Mouse (Mus musculus): ENCODE measurements around the gene Srl.
"Not testable (repeated sequence)": the region's sequence is repeated elsewhere in the genome, so short reads cannot be mapped to it uniquely, and the experiment has no call there.

Srl gene

GRCm38 (mm10) chr16:4541501-4542198 lies at the start of gene Srl:
Gene Srl (minus strand): TSS chr16:4541816.
- peak; percentile 100 for DNase-seq (ENCODE audit: low spot score in 2 of 2)

DNA sequence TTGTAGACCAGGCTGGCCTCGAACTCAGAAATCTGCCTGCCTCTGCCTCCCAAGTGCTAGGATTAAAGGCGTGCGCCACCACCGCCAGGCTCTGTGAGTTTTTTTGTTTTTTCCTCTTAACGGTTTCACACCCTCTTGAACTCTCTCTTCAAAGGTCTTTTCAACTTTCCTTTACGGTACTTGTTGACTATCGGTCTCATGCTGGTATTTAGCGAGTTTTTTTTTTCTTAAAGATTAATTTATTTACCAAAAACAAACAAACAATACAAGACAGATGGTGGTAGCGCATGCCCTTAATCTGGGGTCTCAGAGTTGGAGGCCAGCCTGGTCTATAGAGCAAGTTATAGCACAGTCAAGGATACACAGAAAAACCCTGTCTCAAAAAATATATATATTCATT lies 48.6 kb upstream of the Srl start:
- no peak for DNase-seq (ENCODE audit: low spot score in 2 of 2)

DNA sequence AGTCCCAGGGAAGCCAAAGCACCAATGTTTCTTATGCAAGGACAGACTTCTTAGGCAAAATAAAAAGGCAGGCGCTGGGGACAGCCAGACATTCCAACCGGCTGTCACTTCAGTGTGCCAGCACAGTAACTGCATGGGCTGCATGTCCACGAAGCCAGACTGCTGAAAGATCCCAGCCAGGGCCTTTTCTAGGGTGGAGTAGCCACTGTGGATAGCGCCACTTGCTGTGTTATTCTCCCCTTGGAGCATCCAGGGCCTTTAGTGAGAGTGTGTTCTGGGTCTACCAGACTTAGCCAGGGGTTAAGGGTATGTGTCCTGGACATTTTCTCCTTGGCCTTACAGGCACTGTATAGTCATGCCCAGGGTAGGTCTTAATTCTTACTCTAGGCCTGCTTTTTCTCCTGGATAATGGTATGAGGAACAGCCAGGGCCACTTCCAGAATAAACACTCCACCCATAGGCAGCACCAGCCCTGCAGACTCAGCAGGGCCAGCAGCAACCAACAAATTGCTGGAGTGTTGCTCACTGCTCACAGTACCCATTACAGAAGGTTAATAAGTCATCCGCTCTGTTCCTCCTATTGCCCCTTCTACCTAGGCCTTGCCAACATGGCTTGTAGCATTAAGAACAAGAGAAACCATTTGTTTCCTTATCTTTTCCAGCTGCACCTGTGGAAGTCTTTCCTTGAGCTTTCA lies 46.0 kb upstream of the Srl start:
- no peak for DNase-seq (ENCODE audit: low spot score in 2 of 2)

DNA sequence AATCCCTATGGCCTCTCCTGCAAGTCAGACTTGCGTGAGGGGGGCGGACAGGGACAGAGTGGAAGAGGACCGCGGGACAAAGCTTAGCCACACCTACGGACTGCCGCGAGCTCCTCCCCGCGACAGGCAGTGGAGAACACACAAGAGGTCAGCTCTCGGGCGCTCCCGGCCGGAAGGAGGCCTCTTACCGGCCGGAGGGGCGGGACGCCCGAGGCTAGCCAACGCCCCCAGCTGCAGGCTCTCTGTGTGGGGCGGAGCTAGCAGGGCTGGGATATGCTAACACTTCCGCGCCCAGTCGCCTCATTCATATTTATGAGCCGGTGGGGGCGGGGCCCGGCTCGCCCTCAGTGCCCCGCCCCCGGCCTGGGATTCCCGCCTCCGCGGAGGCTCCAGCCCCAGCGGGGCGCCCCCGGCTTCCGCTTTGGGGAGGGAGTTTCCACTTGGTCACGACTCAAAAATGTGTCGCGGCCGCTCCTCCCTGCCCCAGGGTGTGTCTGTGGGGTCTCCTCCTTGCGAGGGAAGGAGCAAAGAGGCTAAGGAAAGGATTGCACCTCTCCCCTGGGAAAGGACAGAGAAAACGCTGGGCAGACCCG lies 45.0 kb upstream of the Srl start:
- DNase-seq (ENCODE audit: low spot score in 2 of 2), result peak; percentile 87 to 88

- no peak for DNase-seq (ENCODE audit: low spot score in 2 of 2)
Measured at GRCm38 (mm10) chr16:4585642-4586530, 44.3 kb upstream of the Srl start.

GRCm38 (mm10) chr16:4584438-4584837 lies 42.8 kb upstream of the Srl start:
- no peak for DNase-seq (ENCODE audit: low spot score in 2 of 2)

DNA sequence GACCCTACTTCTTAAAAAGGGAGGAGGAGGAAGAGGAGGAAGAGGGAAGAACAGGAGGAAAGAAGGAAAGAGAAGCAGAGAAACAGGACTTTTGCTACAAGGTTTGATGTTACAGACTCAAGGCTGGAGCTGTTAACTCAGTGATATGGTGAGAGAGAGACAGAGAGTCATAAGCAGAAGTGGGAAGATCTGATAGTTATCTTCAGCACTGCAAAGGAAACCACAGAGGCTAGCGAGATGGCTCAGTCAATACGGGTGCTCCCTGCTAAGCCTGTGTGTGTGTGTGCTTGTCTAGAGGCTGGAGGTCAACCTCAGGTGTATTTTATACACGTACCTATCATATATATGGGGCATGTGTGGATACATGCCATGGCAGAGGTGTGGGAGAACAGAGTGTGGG lies 42.2 kb upstream of the Srl start:
- no peak for DNase-seq (ENCODE audit: low spot score in 2 of 2)

DNA sequence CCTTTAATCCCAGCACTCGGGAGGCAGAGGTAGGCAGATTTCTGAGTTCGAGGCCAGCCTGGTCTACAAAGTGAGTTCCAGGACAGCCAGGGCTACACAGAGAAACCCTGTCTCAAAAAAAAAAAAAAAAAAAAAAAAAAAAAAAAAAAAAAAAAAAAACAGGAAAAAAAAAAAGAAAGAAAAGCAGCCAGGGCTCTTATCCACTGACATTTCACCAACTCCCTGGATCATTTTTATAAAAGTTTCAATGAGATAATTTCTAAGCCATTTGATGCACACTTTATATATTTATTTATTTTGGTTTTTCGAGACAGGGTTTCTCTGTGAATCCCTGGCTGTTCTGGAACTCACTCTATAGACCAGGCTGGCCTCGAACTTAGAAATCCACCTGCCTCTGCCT lies 39.6 kb upstream of the Srl start:
- DNase-seq (ENCODE audit: low spot score in 2 of 2), result not testable (repeated sequence)

GRCm38 (mm10) chr16:4578630-4579029 lies 37.0 kb upstream of the Srl start:
- DNase-seq (ENCODE audit: low spot score in 2 of 2), result no peak

DNA sequence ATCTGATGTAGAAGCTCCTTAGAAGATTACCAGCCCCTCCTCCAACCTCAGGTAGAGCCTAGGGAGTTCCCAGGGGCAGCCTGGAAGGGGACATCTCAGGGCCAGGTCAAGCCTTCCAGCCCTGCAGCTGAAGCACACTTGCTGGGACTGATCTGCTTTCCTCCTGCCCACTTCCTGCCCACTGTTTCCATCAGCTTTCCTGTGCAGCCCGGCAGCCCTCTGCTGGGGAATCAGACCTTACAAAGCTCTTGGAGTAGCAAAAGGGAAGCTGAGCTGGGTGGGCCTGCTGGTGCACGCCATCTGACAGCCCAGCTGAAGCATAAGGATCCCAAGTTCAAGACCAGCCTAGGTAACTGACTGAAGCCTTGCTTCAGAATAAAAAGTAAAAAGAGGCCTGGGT lies 35.3 kb upstream of the Srl start:
- no peak for DNase-seq (ENCODE audit: low spot score in 2 of 2)

- DNase-seq (ENCODE audit: low spot score in 2 of 2), result no peak
Measured at GRCm38 (mm10) chr16:4576038-4576437, 34.4 kb upstream of the Srl start.

- no peak for DNase-seq (ENCODE audit: low spot score in 2 of 2)
Measured at GRCm38 (mm10) chr16:4570737-4571136, 29.1 kb upstream of the Srl start.

DNA sequence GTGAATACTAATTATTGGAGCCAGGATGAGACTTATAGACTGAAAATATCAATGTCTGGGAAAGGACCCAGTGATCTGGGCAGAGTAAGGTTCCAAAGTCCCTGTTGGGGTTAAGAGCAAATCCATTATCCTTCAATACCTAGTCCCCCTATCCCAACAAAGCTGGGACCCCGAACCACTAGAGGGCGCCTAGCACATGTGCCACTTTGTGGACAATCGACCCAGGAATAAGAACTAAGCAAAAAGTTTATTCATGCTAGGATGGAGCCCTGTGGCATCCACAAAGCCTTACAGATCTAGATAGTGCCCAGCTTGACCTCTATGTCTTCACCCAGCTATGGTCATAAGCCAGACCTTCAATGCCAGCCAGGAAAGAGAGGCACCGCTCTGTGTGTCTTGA lies 26.3 kb upstream of the Srl start:
- DNase-seq (ENCODE audit: low spot score in 2 of 2), result peak in 1 of 2 experiments; percentile 67

- DNase-seq (ENCODE audit: low spot score in 2 of 2), result peak; percentile 49 to 53
Measured at GRCm38 (mm10) chr16:4560145-4560952, 18.7 kb upstream of the Srl start.

DNA sequence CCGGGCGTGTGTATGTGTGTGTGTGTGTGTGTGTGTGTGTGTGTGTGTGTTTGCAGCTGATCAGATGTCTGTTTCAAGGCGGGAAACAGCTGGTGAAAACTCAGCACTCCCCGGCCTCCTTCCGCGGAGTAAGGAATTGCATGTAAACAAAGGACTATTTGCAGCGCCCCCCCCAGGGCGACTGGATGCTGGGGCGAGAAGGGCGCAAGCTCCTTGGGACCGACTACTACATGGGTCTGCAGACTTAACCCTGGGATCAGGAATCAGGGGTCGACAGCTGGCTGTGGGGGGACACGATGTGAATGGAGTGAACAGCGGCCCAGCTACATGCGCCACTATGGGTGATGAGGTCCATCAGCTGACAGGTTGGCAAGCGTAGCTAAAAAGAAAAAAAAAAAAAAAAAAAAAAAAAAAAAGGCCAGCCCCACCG lies 18.1 kb upstream of the Srl start, which contains the start of gene Tfap4:
TSS of gene Tfap4 (minus strand) at position 140 of the 430 bp plus-strand sequence.
- peak; percentile 86 to 88 for DNase-seq (ENCODE audit: low spot score in 2 of 2)

DNA sequence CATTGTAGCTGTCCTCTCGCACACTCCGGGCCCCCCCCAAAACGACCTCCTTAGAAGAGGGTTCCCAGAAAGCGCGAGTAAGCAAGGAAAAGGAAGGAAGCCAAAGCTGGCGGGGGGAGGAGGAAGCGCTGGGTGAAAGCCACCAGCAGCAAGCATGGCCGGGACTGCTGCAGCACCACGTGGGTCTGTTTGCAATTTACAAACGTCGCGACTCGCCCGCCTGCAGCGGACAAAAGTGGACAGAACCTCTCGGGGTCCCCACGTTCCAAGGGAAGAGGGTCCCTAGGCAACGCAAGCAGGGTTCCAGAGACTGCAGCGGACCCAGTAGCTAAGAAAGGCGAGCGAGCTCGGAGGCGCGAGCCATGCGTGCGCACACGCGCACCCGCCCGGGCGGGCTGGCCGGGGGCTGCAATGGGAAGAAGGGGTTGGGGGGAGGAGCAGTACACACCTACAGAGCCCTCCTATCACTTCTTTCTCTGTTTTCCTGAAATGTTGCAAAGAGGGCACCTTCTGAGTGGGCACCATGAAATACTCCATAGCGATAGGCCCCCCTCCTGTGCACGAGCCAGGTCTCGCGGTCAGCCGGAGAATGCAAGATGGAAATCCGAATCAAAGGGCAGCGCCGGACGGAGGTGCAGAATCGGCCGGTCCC lies 17.5 kb upstream of the Srl start:
- DNase-seq (ENCODE audit: low spot score in 2 of 2), result peak; percentile 70 to 72

DNA sequence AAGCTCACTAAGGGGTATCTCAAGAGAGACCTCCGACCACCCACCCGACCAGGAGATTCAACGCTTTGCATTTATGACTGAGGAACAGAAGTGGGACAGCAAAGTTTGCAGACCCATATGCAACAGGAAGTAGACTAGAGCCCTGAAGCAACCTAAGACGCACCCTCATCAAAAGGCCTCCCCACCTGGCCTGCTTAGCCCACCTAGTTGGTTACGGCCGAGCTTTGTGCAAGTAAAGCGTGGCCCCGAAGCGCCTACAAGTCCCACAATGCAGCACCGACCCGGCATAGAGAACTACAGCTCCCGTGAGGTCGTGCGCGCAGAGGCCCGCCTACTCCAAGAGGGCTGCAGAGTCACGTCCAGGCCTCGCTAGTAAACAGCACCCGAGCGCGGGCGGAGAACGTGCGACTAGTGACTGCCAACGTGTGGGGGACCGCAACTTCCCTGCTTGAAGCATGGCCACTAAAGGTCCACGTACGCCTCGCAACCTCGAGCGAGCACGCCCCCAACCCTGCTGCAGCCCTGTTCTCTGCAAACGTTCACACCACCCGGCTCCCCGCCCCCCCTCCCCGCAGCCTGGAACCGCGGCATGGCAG lies 16.9 kb upstream of the Srl start:
- peak; percentile 86 to 89 for DNase-seq (ENCODE audit: low spot score in 2 of 2)

DNA sequence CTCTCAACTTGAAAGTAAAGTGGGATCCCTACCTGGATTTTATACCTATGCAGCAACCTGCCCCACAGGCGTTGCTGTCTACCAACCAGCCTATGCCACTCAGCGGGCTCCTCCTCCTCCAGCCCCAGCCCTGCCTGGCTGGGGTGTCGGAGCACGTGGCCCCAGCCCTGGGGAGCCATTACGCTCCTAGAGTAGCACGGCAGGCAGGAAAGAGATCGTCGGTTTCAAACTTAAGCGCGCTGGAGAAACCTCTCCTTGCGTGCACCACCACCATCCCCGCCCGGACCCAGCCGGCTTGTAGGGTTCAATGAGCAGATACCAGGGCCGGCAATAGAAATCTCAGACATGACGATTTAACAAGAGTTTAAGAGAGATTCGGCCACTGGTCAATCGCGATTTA lies 16.3 kb upstream of the Srl start:
- peak; percentile 57 to 63 for DNase-seq (ENCODE audit: low spot score in 2 of 2)

GRCm38 (mm10) chr16:4557085-4557484 lies 15.5 kb upstream of the Srl start:
- DNase-seq (ENCODE audit: low spot score in 2 of 2), result no peak

GRCm38 (mm10) chr16:4555555-4555954 lies 13.9 kb upstream of the Srl start:
- DNase-seq (ENCODE audit: low spot score in 2 of 2), result no peak

Data from frontal cortex, postnatal 10 days (tissue).